Mouse (Mus musculus): ENCODE measurements around the gene Asxl2.
"Not testable (repeated sequence)": the region's sequence is repeated elsewhere in the genome, so short reads cannot be mapped to it uniquely, and the experiment has no call there.

Asxl2 gene

GRCm38 (mm10) chr12:3426530-3427034, at the start of gene Asxl2:
TSS of gene Asxl2 (plus strand) at chr12:3426857.
- peak; percentile 100 for DNase-seq

GRCm38 (mm10) chr12:3377190-3377589, 49.5 kb upstream of the Asxl2 start:
- DNase-seq, result no peak

GRCm38 (mm10) chr12:3377755-3378154, 48.9 kb upstream of the Asxl2 start:
- DNase-seq, result no peak

- no peak for DNase-seq
These were observed 41.8 kb upstream of the Asxl2 start for GRCm38 (mm10) chr12:3384860-3385259.

- no peak for DNase-seq
These were observed 41.4 kb upstream of the Asxl2 start for GRCm38 (mm10) chr12:3385271-3385670.

- DNase-seq, result no peak
These were observed 40.7 kb upstream of the Asxl2 start for GRCm38 (mm10) chr12:3385940-3386339.

- no peak for DNase-seq
These were observed 38.8 kb upstream of the Asxl2 start for GRCm38 (mm10) chr12:3387891-3388290.

GRCm38 (mm10) chr12:3389394-3389793, 37.3 kb upstream of the Asxl2 start:
- no peak for DNase-seq

GRCm38 (mm10) chr12:3390071-3390470, 36.6 kb upstream of the Asxl2 start:
- no peak for DNase-seq

GRCm38 (mm10) chr12:3390577-3391262, 35.9 kb upstream of the Asxl2 start:
- DNase-seq, result peak; percentile 64

GRCm38 (mm10) chr12:3391276-3391675, 35.4 kb upstream of the Asxl2 start:
- no peak for DNase-seq

- no peak for DNase-seq
These were observed 33.5 kb upstream of the Asxl2 start for GRCm38 (mm10) chr12:3393140-3393539.

GRCm38 (mm10) chr12:3396931-3397330, 29.7 kb upstream of the Asxl2 start:
- no peak for DNase-seq

GRCm38 (mm10) chr12:3405662-3406061, 21.0 kb upstream of the Asxl2 start:
- not testable (repeated sequence) for DNase-seq

- DNase-seq, result no peak
These were observed 20.1 kb upstream of the Asxl2 start for GRCm38 (mm10) chr12:3406585-3406984.

- DNase-seq, result no peak
These were observed 11.7 kb upstream of the Asxl2 start for GRCm38 (mm10) chr12:3414956-3415355.

GRCm38 (mm10) chr12:3418761-3419160, 7.9 kb upstream of the Asxl2 start:
- no peak for DNase-seq

GRCm38 (mm10) chr12:3420519-3420918, 6.1 kb upstream of the Asxl2 start:
- no peak for DNase-seq

GRCm38 (mm10) chr12:3422786-3423185, 3.9 kb upstream of the Asxl2 start:
- DNase-seq, result no peak

- peak; percentile 56 for DNase-seq
These were observed 2.5 kb upstream of the Asxl2 start for GRCm38 (mm10) chr12:3424179-3424578.

GRCm38 (mm10) chr12:3425375-3426341, 999 bp upstream of the Asxl2 start:
- DNase-seq, result peak; percentile 53

- peak; percentile 81 for DNase-seq
These were observed 621 bp downstream of the Asxl2 start for GRCm38 (mm10) chr12:3427067-3427889.
